Mouse (Mus musculus): ENCODE results near the gene Sorcs1. TPM values are rescaled to one million over a fixed set of nuclear protein-coding genes. Genes with fewer than 3 reads are reported as not detected.
A peak's percentile ranks its signal among the peaks of the same experiment; 100 is the strongest.

Gene Sorcs1
- polyA plus RNA-seq, 1 experiment from 2014 or later, result 3.1 TPM

DNA sequence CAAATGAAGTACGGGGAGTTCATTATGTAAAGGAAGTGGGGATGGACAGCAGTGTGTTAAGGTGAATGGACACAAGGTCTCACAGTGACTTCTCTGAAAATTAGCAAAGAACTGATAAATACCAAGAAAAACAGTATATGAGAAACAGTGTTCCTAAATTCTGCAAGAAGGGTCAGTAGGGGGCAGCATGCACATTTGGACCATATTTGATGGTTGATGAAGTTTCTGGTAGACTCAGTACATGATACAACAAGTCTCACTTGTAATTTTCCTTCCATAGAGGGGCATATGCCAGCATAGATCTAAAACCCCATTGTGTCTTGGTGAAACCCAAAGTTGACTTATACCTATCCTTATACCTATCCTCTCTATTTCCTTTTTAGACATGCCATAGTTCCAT, 414.0 kb downstream of the Sorcs1 start:
- Histone ChIP-seq H3K4me3 (no peak overlapping the region), H3K4me1 (0 out of 2 replicates have a peak, but pooled peaks cover 3% of the 10 kb centered on the region), H3K36me3 (no peaks in the 10 kb centered on the region), H3K9me3 (replicated peaks) (no peaks in the 10 kb centered on the region), H3K27me3 (ENCODE audit: low read depth, poor library complexity, severe bottlenecking) (no peaks in the 10 kb centered on the region), H3K27ac (replicated peaks) (no peak overlapping the region)
- WGBS, result 82% methylated on average over 1 of the region's 1 CpGs
- no peak for DNase-seq (ENCODE audit: low spot score)

DNA sequence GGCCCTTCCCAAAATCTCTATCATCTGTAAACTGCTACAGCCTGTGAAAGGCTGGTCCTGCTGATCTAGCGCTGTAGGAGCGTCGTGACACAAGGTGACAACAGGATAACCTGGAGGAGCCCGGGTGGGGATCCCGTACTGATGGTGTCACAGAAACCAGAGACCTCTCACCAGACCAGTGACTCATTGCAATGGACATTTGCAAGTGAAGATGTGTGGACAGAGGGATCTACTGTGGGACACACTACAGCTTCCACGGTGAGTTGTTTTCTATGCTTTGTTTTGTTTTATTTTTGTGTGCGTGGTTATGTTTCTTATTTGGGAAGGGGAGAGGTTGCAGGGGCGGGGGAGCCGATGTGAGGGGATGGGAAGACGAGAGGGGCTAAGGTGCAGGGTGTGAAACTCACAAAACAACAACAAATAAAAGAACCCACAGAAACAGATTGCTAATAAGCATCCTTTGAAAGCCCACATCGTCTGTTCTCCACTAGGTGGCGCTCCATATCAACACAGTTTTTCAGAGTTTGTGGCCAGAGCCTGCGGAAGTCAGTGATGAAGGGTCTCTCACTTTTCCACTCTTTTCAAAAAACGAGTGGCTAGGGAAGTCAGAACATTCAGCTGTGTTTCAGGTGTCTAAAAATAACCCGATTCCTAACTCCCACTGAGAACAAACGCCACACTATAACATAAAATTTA, 419.6 kb downstream of the Sorcs1 start:
- 0 out of 2 replicates have a peak, but pooled peaks cover 3% of the 10 kb centered on the region for H3K4me1 ChIP-seq
- WGBS, result 42% methylated on average over 16 of the region's 16 CpGs
- no peaks in the 10 kb centered on the region for H3K9me3 ChIP-seq (replicated peaks)
- DNase-seq (ENCODE audit: low spot score), result peak; percentile 65
- no peaks in the 10 kb centered on the region for H3K27me3 ChIP-seq (ENCODE audit: low read depth, poor library complexity, severe bottlenecking)
- no peak overlapping the region for H3K4me3 ChIP-seq
- H3K27ac ChIP-seq (replicated peaks), result no peak overlapping the region
- no peaks in the 10 kb centered on the region for H3K36me3 ChIP-seq

DNA sequence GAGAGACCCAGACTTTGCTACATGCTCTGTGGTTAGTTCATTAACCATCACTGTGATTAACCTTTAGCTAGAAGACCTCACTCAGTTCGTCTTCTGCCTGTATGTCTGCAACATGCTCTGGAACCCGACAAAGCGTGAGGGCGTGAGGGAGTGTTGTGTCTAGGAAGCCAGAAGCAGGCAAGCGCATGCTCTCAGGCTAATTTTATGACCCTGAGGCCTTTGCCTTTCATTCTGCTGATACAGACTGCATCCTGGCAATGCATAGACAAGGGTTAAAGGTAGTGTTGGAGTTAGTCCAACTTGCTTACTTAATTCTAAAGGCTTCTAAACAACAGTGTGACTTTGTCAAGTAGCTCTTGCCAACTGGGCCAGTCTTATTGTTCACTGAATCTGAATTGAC, 458.0 kb downstream of the Sorcs1 start:
- WGBS, result 85% methylated on average over 5 of the region's 5 CpGs
- H3K9me3 ChIP-seq (replicated peaks), result no peaks in the 10 kb centered on the region
- no peaks in the 10 kb centered on the region for H3K27me3 ChIP-seq (ENCODE audit: low read depth, poor library complexity, severe bottlenecking)
- DNase-seq (ENCODE audit: low spot score), result no peak
- H3K36me3 ChIP-seq, result no peaks in the 10 kb centered on the region
- H3K4me3 ChIP-seq, result no peak overlapping the region
- H3K27ac ChIP-seq (replicated peaks), result no peak overlapping the region
- H3K4me1 ChIP-seq, result no peaks in the 10 kb centered on the region

DNA sequence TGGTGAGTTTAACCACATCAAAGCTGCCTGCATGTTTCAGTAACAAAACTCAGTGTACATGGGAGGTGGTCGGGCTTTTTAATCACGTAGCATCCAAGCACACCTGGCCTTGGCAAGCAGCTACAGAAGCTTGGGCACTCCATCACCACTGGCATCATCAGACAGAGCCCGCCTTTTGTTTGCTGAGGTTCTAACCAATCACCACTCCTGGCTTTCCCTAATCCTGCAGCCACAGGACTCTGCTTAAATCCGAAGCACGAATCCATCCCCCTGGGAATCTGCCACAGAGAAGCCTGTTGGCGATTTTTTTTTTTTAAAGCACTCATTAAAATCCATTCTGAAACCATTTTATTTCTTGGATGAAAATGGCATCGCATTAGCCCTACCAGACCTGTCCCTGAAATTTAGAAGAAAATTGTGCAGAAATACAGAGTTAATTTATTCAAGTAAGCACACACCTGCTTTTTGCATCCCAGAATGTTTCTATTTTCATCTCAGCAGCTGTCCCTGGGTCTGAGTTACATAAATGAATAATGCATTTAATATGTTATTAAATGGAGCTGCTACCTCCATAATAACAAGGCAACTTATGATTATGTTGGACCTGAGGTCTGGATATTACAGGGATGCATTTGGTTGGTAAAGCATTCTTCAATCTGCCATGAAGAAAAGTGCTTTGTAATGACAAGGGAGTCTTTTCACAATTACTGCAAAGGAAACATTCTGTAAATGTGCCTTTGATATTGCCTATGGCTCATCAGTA, 463.8 kb downstream of the Sorcs1 start:
- Histone ChIP-seq H3K27me3 (ENCODE audit: low read depth, poor library complexity, severe bottlenecking) (no peaks in the 10 kb centered on the region), H3K4me1 (peaks cover 17% of the 10 kb centered on the region), H3K4me3 (no peak overlapping the region), H3K36me3 (no peaks in the 10 kb centered on the region), H3K9me3 (replicated peaks) (no peaks in the 10 kb centered on the region), H3K27ac (replicated peaks) (no peak overlapping the region)
- 23% methylated on average over 7 of the region's 7 CpGs for WGBS
- DNase-seq (ENCODE audit: low spot score), result peak; percentile 19

DNA sequence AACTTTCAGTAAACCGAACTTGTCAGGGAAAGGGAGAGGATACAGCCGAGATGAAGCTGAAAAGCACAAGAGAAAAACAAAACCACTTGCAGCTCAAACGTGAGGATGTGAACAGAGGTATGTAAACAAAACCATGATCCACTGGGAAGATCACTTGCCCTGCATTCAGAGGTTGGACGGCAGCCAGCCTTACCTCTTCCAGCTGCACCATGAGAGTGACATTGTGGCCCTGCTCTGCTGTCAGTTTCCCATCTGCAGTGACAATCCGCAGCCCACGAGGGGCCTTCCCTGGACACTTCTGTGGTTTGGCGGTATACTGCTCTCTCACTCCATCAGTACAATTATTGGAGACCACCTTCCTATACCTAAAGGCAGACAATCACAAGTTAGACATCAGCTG, 468.0 kb downstream of the Sorcs1 start:
- 51% methylated on average over 7 of the region's 7 CpGs for WGBS
- peaks cover 17% of the 10 kb centered on the region for H3K4me1 ChIP-seq
- no peak overlapping the region for H3K4me3 ChIP-seq
- no peaks in the 10 kb centered on the region for H3K9me3 ChIP-seq (replicated peaks)
- H3K27ac ChIP-seq (replicated peaks), result no peak overlapping the region; the same call in 1 of the 2 replicates
- no peak for DNase-seq (ENCODE audit: low spot score)
- no peaks in the 10 kb centered on the region for H3K36me3 ChIP-seq
- H3K27me3 ChIP-seq (ENCODE audit: low read depth, poor library complexity, severe bottlenecking), result no peaks in the 10 kb centered on the region

DNA sequence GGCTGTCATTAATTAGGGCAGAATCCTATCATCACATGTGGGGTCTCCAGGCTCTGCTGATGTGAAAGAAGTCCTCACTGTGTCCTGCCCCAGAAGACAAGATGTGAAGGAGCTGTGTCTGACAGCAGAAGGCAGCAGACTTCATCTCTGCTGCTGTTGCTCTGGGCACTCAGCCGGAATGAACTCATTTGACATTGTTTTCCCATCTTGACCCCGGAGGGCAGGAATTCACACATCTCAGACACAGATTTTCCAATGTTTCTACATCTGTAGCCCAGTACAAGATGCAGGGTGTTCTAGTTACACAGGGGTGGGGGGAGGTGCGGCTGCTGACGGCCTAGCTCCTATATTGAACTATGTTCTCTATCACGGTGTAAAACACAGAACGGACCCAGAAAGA, 474.1 kb downstream of the Sorcs1 start:
- Histone ChIP-seq H3K4me1 (peaks cover 6% of the 10 kb centered on the region), H3K36me3 (no peaks in the 10 kb centered on the region), H3K9me3 (replicated peaks) (no peaks in the 10 kb centered on the region), H3K27me3 (ENCODE audit: low read depth, poor library complexity, severe bottlenecking) (no peaks in the 10 kb centered on the region), H3K27ac (replicated peaks) (no peak overlapping the region), H3K4me3 (no peak overlapping the region)
- 58% methylated on average over 6 of the region's 6 CpGs for WGBS
- DNase-seq (ENCODE audit: low spot score), result no peak

DNA sequence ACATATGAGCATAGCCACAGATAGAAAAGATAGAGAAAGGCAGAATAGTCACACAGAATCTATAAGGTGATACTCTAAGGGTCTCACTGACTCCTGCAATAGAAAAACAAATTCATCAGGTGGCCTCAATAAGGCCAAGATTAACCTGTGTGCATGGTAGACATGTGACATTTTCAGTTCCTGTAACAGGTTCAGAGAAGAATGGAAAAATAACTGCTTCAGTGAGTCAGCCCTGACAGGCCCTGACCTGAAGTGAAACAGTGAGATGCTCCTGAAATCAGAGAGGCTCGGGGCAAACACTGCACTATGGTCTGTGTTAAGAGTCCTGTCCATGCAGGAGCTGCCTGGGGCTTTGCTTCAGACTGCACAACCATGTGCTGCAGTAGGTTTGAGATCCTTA, 481.9 kb downstream of the Sorcs1 start:
- Histone ChIP-seq H3K27me3 (ENCODE audit: low read depth, poor library complexity, severe bottlenecking) (no peaks in the 10 kb centered on the region), H3K36me3 (no peaks in the 10 kb centered on the region), H3K4me3 (no peak overlapping the region), H3K4me1 (no peaks in the 10 kb centered on the region), H3K9me3 (replicated peaks) (no peaks in the 10 kb centered on the region), H3K27ac (replicated peaks) (no peak overlapping the region)
- 86% methylated on average over 1 of the region's 1 CpGs for WGBS
- no peak for DNase-seq (ENCODE audit: low spot score)

DNA sequence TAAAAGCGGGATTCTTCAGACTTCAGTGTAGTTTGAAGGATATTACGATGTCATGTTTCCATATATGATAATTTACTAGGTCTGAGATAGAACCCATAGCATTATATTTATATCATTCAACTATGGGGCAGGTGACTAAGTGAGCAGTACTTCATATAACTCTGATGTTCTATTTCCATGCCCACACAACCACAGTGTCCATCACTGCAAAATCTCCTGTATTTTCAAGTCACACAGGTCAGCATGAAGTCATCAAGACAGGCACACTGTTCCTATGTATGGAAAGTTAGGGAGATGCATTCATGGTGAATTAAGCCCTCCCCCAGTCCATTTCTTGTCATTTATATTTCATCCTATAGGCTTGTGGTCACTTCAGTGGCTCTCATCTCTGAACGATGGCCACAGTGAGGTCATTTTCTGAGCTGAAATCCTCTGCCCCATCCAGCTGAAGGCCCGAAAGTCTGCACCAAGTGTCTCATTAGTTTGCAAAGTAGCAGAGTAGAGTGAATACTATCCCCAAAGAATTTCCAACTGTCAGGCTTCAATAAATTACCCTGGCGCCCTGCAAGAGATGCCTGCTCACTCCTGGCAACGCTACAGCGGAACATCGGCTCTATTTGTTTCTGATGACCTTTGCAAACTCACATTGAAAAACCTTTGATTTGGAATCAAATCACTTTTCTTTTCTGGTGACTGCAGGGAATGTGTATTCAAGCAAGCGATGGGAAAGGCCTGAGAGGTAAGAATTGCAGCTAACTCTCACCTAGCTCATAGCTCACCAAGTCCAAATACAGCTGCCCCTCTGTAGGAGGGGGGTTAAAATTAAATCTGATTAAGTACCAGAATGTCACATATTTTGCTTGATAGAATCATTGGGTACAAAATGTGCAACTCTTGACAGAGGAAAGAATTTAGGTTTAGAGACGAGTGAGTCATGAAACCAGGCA, 492.4 kb downstream of the Sorcs1 start:
- H3K27me3 ChIP-seq (ENCODE audit: low read depth, poor library complexity, severe bottlenecking), result no peaks in the 10 kb centered on the region
- peak; percentile 17 for DNase-seq (ENCODE audit: low spot score)
- no peak overlapping the region; the same call in 1 of the 2 replicates for H3K27ac ChIP-seq (replicated peaks)
- 55% methylated on average over 10 of the region's 10 CpGs for WGBS
- no peaks in the 10 kb centered on the region for H3K9me3 ChIP-seq (replicated peaks)
- H3K4me3 ChIP-seq, result no peak overlapping the region
- peaks cover 8% of the 10 kb centered on the region for H3K4me1 ChIP-seq
- no peaks in the 10 kb centered on the region for H3K36me3 ChIP-seq

DNA sequence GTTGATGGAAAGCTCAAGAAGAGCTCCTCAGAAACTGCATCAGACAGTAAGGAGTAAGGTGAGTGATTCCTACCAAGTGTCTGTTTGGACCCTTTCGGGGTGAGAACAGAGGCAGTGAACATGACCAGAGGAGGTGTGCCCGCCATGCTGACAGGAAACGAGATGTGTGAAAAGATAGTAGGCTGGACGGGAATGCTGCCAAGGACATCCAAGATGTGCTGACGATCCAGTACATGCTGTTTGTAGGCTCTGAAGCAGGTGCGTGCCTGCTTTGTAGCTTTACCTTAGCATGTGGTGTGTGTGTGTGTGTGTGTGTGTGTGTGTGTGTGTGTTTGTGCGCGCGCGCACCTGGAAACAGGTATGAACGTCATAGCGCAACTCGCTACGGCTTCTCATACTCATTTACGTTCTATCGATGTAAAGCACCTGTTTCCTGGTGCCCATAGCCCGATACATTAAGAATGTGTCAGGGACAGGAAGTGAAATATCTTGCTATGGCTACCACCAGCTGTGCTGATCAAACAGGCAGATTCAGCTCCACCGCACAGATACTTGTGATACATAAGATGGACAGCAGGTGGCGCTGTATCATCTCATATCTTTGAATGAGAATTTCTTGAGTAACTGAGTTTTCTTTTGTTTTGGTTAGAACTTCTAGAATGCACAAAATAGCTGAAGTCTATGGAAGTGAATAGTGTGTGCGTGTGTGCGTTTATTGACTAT, 493.4 kb downstream of the Sorcs1 start:
- Histone ChIP-seq H3K9me3 (replicated peaks) (no peaks in the 10 kb centered on the region), H3K36me3 (no peaks in the 10 kb centered on the region), H3K27me3 (ENCODE audit: low read depth, poor library complexity, severe bottlenecking) (no peaks in the 10 kb centered on the region), H3K4me1 (peaks cover 8% of the 10 kb centered on the region), H3K4me3 (no peak overlapping the region), H3K27ac (replicated peaks) (no peak overlapping the region)
- WGBS, result 62% methylated on average over 21 of the region's 21 CpGs
- DNase-seq (ENCODE audit: low spot score), result peak; percentile 51

DNA sequence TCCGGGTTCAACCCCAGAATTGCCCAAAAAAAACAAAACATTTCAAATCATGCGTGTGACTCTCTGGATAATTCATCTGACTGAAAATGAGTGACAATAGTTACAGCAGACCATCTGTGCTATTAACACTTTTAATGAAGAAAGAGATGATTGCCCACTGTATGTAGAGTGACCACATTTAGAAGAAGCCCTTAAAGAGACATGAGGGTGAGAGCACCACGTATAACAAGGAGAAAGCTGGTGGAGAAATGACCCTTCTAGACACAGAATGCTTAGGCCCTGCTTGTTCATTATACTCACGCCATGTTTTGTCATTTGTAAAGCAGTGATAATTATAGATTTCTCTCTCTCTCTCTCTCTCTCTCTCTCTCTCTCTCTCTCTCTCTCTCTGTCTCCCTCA, 499.6 kb downstream of the Sorcs1 start:
- Histone ChIP-seq H3K4me3 (no peak overlapping the region), H3K4me1 (no peaks in the 10 kb centered on the region), H3K36me3 (no peaks in the 10 kb centered on the region), H3K9me3 (replicated peaks) (no peaks in the 10 kb centered on the region), H3K27ac (replicated peaks) (no peak overlapping the region), H3K27me3 (ENCODE audit: low read depth, poor library complexity, severe bottlenecking) (no peaks in the 10 kb centered on the region)
- 85% methylated on average over 4 of the region's 4 CpGs for WGBS
- DNase-seq (ENCODE audit: low spot score), result no peak

DNA sequence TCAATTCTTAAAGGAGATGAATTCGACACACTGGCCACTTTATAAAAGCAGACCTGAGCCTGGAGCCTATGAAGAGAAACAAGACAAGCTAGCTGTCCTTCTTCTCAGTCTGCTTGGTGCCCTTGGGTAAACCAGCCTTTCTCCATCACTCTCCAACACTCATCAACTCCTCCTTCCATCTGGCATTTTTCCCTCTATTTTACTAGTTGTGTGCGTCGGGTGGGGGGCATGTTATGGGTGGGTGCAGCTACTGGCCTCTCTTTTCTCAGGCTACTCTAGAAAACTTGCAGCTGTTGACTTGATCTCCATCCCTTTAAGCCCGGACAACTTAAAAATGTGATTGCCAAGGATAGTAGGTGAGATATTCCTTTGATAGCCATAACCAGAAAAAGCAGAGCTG, 500.3 kb downstream of the Sorcs1 start:
- Histone ChIP-seq H3K27ac (replicated peaks) (no peak overlapping the region), H3K27me3 (ENCODE audit: low read depth, poor library complexity, severe bottlenecking) (no peaks in the 10 kb centered on the region), H3K36me3 (no peaks in the 10 kb centered on the region), H3K4me3 (no peak overlapping the region), H3K4me1 (no peaks in the 10 kb centered on the region), H3K9me3 (replicated peaks) (no peaks in the 10 kb centered on the region)
- WGBS, result 94% methylated on average over 4 of the region's 4 CpGs
- no peak for DNase-seq (ENCODE audit: low spot score)

DNA sequence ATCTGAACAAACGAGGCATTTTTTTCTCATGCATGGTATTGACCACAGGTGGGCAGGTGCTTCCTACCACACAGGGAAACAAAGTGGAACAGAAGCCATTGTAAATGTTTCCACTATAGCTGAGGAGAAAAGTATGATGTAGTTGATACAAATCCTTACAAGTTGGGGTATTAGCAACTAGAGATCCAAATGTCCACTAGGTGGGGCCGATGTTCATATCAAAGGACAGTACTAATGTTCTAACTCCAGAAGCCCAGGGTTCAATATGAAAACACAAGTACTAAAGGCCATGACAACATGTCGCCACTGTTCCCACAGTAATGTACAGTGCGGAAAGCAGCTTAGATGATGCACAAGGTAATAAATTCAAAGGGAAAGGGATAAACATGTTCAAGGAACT, 506.6 kb downstream of the Sorcs1 start:
- Histone ChIP-seq H3K27ac (replicated peaks) (no peak overlapping the region), H3K4me1 (no peaks in the 10 kb centered on the region), H3K9me3 (replicated peaks) (no peaks in the 10 kb centered on the region), H3K4me3 (no peak overlapping the region), H3K36me3 (no peaks in the 10 kb centered on the region), H3K27me3 (ENCODE audit: low read depth, poor library complexity, severe bottlenecking) (no peaks in the 10 kb centered on the region)
- DNase-seq (ENCODE audit: low spot score), result no peak
- WGBS, result 66% methylated on average over 4 of the region's 4 CpGs
